Mouse (Mus musculus) cerebellum, adult 2 months (tissue): ENCODE results near the gene Slc38a9. TPM values are rescaled to one million over a fixed set of nuclear protein-coding genes. Genes with fewer than 3 reads are reported as not detected.

Source experiments
- DNase-seq, 2 experiments: peaks; one replicate each; pipeline ENCODE4 v3.0.0; 2021
- H3K27ac ChIP-seq: fragments of 200-500 bp; 2 replicates; pipeline ENCODE4 v1.5.1; 2012; ENCODE audit warnings: low read length, control low read depth, inconsistent platforms; ENCODE audit not compliant: insufficient read depth
- H3K27me3 ChIP-seq: fragments of 200-500 bp; 2 replicates; pipeline ENCODE4 v1.6.1; 2012; ENCODE audit warnings: inconsistent platforms, mild to moderate bottlenecking, low read length, moderate library complexity; ENCODE audit not compliant: control insufficient read depth, insufficient read depth
- H3K4me1 ChIP-seq: fragments of 200-500 bp; 2 replicates; pipeline ENCODE4 v1.6.1; 2011; ENCODE audit warnings: low read length; ENCODE audit not compliant: control insufficient read depth, insufficient read depth
- H3K4me3 ChIP-seq: fragments of 200-500 bp; replicated peaks from 2 replicates; pipeline ENCODE3; 2011; ENCODE audit warnings: mild to moderate bottlenecking, low read depth, low read length, control low read depth; ENCODE audit not compliant: insufficient read depth
- CTCF ChIP-seq: fragments of 200-500 bp; IDR thresholded peaks from 2 replicates; pipeline ENCODE4 v1.5.1; 2011; ENCODE audit warnings: low read depth, mild to moderate bottlenecking, control low read depth, low read length, moderate library complexity, borderline replicate concordance; ENCODE audit not compliant: insufficient read depth
- POLR2A ChIP-seq: fragments of 200-500 bp; IDR thresholded peaks from 2 replicates; pipeline ENCODE4 v1.6.1; 2011; ENCODE audit warnings: low read length, control low read depth, borderline replicate concordance; ENCODE audit not compliant: insufficient read depth
- WGBS: fragments of 180-500 bp; shearing (Covaris S2); methylation state at CpG from one replicate; pipeline ENCODE4 v1.1.7; 2018; 5-methylcytosine and 5-hydroxymethylcytosine counted together
- polyA plus RNA-seq: library from polyadenylated mRNA; depleted of rRNA; stranded (reverse); fragments of >200 nt; gene quantifications from 2 replicates; pipeline ENCODE4 v1.2.3, GENCODE M21; 2012

Gene Slc38a9
- polyA plus RNA-seq, 1 experiment, result 25.9 TPM

DNA sequence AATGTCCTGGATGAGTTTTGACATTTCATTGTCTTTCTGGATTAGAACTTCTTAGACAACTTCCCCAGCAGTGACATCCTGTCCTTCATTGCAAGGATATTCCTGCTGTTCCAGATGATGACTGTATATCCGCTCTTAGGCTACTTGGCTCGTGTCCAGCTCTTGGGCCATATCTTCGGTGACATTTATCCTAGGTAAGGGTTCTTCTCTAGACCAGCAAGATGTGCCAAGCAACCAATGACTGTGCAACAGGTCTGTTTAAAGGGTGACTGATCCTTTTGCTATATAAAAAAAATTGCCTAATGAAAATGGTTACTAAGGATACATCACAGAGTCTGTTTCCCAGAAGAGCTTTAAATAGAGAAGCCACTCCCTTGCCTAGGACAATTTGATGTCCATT is 65.5 kb downstream of the Slc38a9 start:
- 62% methylated on average over 3 of the region's 3 CpGs for WGBS
- Histone ChIP-seq H3K27ac (no peak overlapping the region), H3K4me3 (no peak overlapping the region), H3K4me1 (no peaks in the 10 kb centered on the region), H3K27me3 (no peaks in the 10 kb centered on the region)
- DNase-seq, result no peak
- TF ChIP-seq CTCF, result no peak
- no peak for TF ChIP-seq POLR2A

DNA sequence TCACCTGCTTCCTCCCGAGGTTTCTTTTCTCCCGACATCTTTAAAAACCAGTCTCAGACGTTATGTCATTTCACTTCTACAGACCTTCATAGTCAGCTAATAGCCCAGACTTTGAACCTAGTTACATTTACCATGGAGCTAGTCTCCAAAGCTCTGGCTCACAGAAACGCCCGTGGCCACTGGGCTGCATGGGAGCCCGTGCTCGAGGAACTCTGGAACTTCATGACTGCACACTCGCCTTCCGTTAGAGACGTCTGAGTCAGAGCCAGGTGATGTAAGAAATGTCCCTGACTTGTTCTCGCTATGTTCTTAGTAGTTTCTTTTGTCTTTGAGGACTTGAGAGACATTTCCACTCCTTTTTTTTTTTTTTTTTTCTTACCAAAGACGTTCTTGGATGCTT is 72.8 kb downstream of the Slc38a9 start:
- TF ChIP-seq POLR2A, result no peak
- no peak for TF ChIP-seq CTCF
- Histone ChIP-seq H3K4me1 (no peaks in the 10 kb centered on the region), H3K4me3 (no peak overlapping the region), H3K27ac (no peak overlapping the region), H3K27me3 (no peaks in the 10 kb centered on the region)
- 89% methylated on average over 12 of the region's 12 CpGs for WGBS
- DNase-seq, result no peak

DNA sequence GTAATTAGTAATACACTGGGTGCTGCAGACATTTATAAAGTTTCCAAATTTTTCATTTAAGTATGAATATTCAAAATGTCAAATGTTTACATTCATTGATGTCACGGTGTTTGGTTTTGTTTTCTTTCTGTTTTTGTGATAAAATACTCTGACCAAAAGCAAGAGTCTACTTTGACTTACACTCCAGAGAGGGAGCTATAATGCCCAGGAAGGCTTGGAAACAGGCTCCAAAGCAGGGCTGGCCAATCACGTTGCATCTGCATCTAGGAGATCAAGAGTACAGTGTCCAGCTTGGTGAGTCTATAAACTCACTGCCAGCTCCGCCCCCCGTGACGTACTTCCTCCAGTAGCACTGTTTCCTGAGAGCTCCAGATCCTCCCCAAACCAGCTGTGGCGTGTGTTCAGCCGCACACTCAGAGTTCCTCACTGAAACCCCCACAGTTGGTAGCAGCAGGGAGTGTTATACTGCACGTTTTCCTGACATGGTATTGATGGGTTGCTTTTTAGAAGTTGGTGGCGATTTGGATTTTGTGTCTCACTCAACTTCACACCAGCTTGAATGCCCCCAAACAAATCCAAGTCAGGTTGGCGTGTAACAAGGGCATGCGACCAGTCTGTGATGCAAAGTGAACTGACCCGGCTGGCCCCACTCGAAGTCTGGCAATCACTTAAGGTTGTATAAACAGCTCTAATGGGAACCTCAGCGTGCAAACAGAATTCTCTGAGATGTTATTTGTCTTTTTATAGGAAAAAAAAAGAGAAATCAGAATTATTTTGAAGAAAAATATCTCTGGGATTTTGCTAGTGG is 74.6 kb downstream of the Slc38a9 start:
- TF ChIP-seq POLR2A, result no peak
- TF ChIP-seq CTCF, result no peak
- DNase-seq, result no peak
- Histone ChIP-seq H3K4me3 (no peak overlapping the region), H3K4me1 (no peaks in the 10 kb centered on the region), H3K27ac (no peak overlapping the region), H3K27me3 (no peaks in the 10 kb centered on the region)
- WGBS, result 74% methylated on average over 14 of the region's 14 CpGs

DNA sequence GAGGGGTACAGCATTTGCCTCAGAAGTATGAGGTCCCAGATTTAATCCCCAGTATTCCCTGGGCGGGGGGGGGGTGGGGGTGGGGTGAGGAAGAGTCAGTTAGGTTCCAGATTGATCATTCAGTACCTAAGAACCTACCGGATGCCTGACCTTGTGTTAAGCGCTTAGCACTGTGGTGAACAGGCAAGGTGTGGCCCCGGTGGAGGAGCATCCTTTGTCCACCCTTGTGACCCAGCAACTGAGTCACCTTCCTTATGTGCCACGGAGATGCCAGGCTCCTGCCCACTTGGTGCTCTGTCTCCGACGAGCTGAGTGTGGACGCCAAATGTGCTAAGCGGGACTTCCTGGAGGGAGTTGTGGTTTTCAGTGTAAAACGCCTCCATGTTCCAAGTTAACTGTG is 75.9 kb downstream of the Slc38a9 start:
- Histone ChIP-seq H3K27ac (no peak overlapping the region), H3K27me3 (no peaks in the 10 kb centered on the region), H3K4me1 (no peaks in the 10 kb centered on the region), H3K4me3 (no peak overlapping the region)
- DNase-seq, result no peak
- 74% methylated on average over 10 of the region's 10 CpGs for WGBS
- TF ChIP-seq CTCF, result no peak
- TF ChIP-seq POLR2A, result no peak

DNA sequence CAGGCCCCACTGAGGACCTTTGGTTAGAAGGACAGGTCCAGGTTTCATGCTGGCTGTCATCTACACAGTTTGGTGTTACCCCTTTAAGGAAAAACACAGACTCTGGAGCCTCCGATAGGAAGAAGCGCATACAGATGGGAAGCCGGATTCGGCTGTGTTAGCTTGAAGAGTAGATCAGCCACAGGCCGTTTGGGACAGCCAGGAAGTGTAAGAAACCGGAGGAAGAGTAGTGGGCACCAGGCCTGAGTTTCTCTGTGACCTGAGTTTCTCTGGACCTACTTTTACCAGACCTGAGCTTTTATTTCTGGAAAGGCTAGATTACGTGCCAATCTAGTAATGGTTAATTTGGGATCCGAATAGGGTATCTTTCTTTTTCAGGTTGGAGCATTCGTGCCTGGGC is 76.6 kb downstream of the Slc38a9 start:
- WGBS, result 76% methylated on average over 9 of the region's 9 CpGs
- DNase-seq, result no peak
- H3K27me3 ChIP-seq, result no peaks in the 10 kb centered on the region
- no peak overlapping the region for H3K27ac ChIP-seq
- no peak for TF ChIP-seq POLR2A
- no peak for TF ChIP-seq CTCF
- H3K4me1 ChIP-seq, result no peaks in the 10 kb centered on the region
- no peak overlapping the region for H3K4me3 ChIP-seq

DNA sequence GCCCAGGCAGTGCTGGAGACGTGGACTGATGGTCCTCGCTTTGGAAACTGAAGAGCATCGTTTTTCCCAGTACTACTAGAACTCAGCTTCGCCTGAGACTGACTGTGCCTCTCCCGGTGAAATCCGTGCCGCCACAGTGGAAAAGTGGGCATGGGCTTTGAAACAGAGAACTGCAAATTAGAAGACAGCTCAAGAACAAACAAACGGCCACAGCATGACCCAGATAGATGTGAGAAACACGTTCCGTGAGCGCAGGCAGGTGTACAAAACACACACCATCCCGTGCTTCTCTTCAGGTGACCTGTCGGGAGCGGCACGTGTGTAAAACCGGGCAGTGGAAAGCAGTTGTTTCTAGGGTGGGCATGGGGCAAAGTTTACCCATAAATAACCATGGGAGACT is 77.5 kb downstream of the Slc38a9 start:
- no peak for TF ChIP-seq POLR2A
- TF ChIP-seq CTCF, result no peak
- Histone ChIP-seq H3K4me1 (no peaks in the 10 kb centered on the region), H3K4me3 (no peak overlapping the region), H3K27me3 (no peaks in the 10 kb centered on the region), H3K27ac (no peak overlapping the region)
- WGBS, result 91% methylated on average over 16 of the region's 16 CpGs
- no peak for DNase-seq

DNA sequence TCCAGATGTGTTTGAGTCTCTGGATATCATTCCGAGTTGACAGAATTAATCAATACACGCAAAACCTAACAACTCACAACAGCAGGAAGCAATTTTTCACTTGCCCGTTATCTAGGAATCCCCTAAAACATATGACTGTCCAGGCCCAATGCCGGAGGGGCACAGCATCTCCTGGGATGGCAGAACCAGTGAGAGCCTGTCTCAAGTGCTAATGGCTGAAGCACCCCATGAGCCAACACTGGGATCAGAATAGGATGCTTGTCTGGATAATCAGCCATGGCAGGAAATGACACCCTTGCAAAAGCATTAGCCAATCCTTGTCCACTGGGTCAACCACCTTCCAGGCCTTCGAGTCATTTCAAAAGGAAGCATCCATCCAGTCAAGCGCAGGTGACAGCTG is 79.5 kb downstream of the Slc38a9 start:
- TF ChIP-seq CTCF (no peak), POLR2A (no peak)
- 78% methylated on average over 6 of the region's 6 CpGs for WGBS
- H3K27ac ChIP-seq, result no peak overlapping the region
- H3K4me1 ChIP-seq, result no peaks in the 10 kb centered on the region
- H3K27me3 ChIP-seq, result no peaks in the 10 kb centered on the region
- H3K4me3 ChIP-seq, result no peak overlapping the region
- no peak for DNase-seq

DNA sequence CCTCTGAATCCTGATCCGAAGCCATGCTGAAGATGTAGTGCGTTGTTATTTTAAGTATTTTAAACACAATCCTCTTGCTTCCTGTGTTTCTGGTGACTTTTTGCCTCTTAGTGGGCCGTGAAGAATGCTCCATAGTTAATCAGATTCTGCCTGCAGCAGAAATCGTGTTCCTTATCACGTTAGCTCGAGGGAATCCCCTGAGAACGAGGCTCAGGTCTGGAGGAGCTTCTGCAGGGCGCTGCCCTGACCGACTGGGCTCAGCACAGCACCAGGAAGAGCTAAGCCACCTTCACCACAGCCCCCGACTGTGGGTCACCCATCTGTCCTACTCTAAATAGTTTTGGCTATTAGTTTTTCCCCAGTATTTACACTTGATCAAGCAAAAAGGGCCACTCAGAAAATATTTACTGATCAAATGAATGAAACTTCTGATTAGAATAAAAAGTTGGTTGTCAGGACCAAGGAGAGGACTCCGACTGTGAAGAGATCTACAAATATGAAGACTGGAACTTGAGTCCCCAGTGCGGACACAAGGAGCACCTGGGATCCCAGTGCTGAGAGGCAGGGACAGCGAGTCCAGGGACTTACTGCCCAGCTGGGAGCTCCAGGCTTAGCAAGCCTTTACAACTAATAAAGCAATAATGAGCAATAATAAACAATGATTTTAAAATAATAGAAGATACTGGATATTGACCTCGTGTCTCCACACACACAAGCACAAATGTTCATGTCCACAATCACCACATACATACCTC is 81.7 kb downstream of the Slc38a9 start:
- no peaks in the 10 kb centered on the region for H3K27me3 ChIP-seq
- WGBS, result 75% methylated on average over 14 of the region's 14 CpGs
- no peak for TF ChIP-seq CTCF
- no peak overlapping the region for H3K27ac ChIP-seq
- DNase-seq, result no peak
- H3K4me3 ChIP-seq, result no peak overlapping the region
- H3K4me1 ChIP-seq, result no peaks in the 10 kb centered on the region
